Mouse (Mus musculus): ENCODE measurements around the gene Lgals12. TPM values are rescaled to one million over a fixed set of nuclear protein-coding genes. Genes with fewer than 3 reads are reported as not detected.

Lgals12 gene
- total RNA-seq, 2 experiments from 2014 or later, result 10.4 to 12.3 TPM

DNA sequence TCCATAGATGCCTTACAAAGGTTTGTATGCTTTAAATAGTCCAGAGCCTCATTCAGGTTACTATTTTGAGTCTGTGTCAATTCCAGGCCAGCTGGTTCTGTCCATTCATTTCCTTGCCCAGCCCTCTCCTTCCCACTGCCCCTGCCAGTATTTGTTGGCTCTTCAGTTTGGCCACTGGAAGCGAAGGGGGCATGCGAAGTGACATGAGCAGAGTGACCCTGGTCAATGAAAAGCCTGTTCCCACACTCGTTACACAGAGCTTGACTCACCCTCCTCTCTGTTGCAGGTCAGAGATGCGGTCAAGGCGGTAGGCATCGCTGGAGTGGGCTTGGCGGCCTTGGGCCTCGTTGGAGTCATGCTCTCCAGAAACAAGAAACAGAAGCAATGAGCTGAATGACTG is 21.7 kb downstream of the Lgals12 start:
- DNase-seq (ENCODE audit: low spot score in 2 of 2), result no peak

GRCm38 (mm10) chr19:7583599-7583998 is 23.4 kb downstream of the Lgals12 start:
- no peak for DNase-seq (ENCODE audit: low spot score in 2 of 2)

- DNase-seq (ENCODE audit: low spot score in 2 of 2), result no peak
Observed at GRCm38 (mm10) chr19:7583101-7583500, 23.9 kb downstream of the Lgals12 start.

- no peak for DNase-seq (ENCODE audit: low spot score in 2 of 2)
Observed at GRCm38 (mm10) chr19:7581042-7581441, 26.0 kb downstream of the Lgals12 start.

GRCm38 (mm10) chr19:7577710-7578109 is 29.3 kb downstream of the Lgals12 start:
- no peak for DNase-seq (ENCODE audit: low spot score in 2 of 2)

- DNase-seq (ENCODE audit: low spot score in 2 of 2), result no peak
Observed at GRCm38 (mm10) chr19:7576180-7576579, 30.8 kb downstream of the Lgals12 start.

GRCm38 (mm10) chr19:7569650-7570049 is 37.3 kb downstream of the Lgals12 start:
- no peak for DNase-seq (ENCODE audit: low spot score in 2 of 2)

GRCm38 (mm10) chr19:7568364-7568763 is 38.6 kb downstream of the Lgals12 start:
- no peak for DNase-seq (ENCODE audit: low spot score in 2 of 2)

GRCm38 (mm10) chr19:7566826-7567225 is 40.2 kb downstream of the Lgals12 start:
- no peak for DNase-seq (ENCODE audit: low spot score in 2 of 2)

DNA sequence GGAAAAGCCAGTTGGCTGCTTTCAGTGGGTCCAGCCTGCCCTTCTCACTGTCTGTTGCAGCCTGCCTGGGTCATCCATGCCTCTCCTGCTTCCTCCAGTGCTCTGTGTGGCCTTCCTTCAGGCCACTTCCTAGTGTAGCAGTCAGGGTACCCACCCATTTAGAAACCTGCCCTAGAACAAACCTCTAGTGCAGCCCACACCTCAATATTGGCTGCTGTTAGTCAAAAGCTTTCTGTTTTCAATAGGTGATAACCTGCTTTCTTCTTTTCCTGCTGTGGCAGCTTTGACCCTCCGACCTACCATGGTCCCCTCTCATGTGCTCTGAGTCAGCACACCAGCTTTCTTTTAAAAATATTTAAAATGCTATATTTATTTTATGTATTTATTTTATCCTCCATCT is 42.5 kb downstream of the Lgals12 start:
- no peak for DNase-seq (ENCODE audit: low spot score in 2 of 2)

- DNase-seq (ENCODE audit: low spot score in 2 of 2), result no peak
Observed at GRCm38 (mm10) chr19:7563676-7564075, 43.3 kb downstream of the Lgals12 start.

GRCm38 (mm10) chr19:7562601-7563129 is 44.3 kb downstream of the Lgals12 start:
- no peak for DNase-seq (ENCODE audit: low spot score in 2 of 2)

- DNase-seq (ENCODE audit: low spot score in 2 of 2), result no peak
Observed at GRCm38 (mm10) chr19:7561456-7561855, 45.5 kb downstream of the Lgals12 start.

GRCm38 (mm10) chr19:7559986-7560385 is 47.0 kb downstream of the Lgals12 start:
- DNase-seq (ENCODE audit: low spot score in 2 of 2), result no peak

DNA sequence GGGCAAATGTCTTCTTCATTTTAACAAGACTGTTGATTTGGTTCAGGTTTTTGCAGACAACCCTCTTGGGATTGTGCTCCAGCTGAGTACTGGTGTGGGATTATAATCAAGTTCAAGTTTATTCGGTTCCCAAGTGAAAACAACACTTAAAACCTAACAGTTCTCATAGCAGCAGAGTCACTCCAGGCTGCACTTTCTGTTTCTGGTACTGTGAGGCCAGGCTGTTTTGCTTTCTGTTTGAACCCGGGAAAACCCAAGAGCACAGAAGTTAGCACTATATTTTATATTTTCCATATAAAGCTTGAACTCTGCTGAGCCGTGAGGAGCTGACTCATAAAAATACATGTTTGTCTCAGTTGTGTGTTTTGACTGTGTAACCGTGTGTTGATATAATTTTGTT is 48.3 kb downstream of the Lgals12 start:
- no peak for DNase-seq (ENCODE audit: low spot score in 2 of 2)

GRCm38 (mm10) chr19:7557844-7558243 is 49.1 kb downstream of the Lgals12 start:
- no peak for DNase-seq (ENCODE audit: low spot score in 2 of 2)

DNA sequence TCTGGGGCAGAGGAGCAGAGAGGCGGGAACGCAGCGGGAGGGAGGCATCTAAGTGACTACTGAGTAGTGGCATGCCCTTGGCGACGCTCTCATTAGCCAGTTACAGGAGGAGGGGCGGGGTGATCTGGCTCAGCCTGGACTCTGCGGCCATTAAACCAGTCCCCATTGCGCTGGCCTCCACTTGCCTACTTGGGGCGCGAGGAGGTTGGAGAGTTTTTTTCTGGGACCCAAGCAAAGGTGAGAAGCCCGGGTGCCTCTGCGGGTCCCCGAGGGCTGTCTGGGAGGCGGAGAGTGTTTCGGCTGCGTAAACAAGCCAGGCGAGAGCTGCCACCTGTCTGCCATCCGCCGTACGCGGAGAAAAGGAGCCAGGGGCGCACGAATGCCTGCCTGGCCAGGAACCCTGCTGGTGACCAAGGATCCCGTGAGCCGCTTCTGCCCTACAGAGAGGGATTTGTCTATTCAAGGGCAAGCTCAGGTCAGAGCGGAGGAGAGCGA is 49.6 kb downstream of the Lgals12 start, which contains the start of gene Pla2g16:
Gene Pla2g16, plus strand, starts transcription at position 132 of the 495 bp plus-strand sequence.
- peak; percentile 22 to 53 for DNase-seq (ENCODE audit: low spot score in 2 of 2)

DNA sequence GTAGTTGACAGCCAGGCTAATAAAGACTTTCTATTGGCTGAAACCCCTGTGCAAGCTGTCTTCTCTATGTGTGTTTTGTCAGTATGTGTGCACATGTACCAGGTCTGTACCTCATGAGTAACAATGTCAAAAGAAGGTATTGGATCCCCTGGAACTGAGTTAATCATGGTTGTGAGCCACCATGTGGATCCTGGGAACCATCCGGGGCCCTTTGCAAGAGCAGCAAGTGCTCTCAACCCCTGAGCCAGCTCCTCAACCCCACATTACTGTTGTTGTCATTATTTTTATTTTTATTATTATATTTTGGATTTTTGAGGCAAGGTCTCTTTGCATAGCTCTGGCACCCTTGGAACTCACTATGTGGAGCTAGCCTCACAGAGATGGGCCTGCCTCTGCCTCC is 50.4 kb downstream of the Lgals12 start:
- DNase-seq (ENCODE audit: low spot score in 2 of 2), result no peak

DNA sequence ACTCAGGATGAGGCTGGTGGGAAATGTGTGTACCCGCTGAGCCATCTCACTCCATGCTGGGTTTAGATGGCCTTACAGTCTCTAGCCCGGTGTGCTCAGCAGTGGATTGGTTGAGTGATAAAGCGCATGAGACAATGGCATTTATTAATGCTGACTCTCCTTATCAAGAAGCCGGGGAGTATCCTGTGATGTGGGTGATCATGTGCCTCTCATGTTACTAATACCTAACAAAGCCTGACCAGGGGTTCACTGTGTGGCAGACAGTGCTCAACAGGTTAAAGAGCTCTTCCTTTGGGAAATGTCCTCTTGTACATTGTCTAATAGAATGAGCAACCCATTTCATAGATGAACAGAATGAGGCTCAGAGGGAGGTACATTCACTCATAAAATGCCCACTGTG is 52.1 kb downstream of the Lgals12 start:
- no peak for DNase-seq (ENCODE audit: low spot score in 2 of 2)

- no peak for DNase-seq (ENCODE audit: low spot score in 2 of 2)
Observed at GRCm38 (mm10) chr19:7553441-7553840, 53.6 kb downstream of the Lgals12 start.

DNA sequence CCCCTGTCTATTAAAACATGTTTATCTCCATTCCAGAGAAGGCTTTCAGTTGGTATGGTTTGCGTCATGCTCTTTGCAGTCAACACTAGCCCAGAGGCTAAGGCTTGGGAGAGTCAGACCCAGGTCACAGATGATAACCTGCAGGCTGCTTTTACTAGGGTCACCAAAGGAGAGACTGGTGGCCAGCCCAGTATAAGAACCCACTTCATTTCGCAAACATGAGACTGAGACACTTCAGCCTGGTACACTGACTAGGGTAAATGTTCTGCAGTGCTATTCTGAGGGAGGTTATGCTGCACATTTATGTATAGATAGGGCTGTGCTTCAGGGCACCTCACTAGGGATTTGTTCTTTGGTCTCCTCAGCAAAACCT is 54.7 kb downstream of the Lgals12 start:
- no peak for DNase-seq (ENCODE audit: low spot score in 2 of 2)

DNA sequence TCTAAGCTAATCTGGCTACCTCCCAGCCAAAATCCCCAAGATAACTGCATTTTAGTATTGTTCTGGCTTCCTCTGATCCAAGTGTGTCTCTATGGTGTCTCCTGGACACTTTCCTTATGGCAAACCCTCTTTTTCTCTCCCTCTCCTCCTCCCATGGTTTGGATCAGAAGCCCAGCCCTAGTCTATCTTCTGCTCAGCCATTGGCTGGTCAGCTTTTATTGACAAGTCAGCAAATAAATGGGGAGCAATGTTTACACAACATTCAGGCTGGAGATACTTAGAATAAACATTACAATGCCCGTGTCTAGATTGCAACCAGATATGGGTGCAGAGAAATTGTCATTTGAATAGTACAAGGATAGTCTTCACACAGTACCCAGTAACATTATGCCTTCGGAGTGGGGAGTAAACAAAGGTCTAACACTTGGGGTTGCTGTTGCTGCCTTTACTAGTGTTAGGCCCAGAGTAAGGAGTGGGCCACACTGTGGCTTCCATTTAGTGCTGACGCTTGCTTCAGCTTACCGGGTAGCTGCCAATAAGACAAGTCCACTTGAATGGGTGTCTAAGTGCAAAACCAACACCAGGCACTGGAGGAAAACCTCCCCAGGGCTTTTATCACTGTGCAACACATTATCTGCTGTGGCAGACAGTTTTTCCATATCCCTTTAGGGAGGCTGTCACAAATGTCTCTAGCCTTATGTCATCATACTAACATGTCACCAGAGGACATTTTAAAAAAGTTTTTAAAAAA is 55.3 kb downstream of the Lgals12 start:
- no peak for DNase-seq (ENCODE audit: low spot score in 2 of 2)

- no peak for DNase-seq (ENCODE audit: low spot score in 2 of 2)
Observed at GRCm38 (mm10) chr19:7548924-7549323, 58.1 kb downstream of the Lgals12 start.

Measured in adrenal gland, postnatal 4 days (tissue).